Mouse (Mus musculus) CD4-positive, CD25-positive, alpha-beta regulatory T cell, adult 2 months (primary cell): ENCODE data around the gene Ptprs.

Experiments used
- DNase-seq: peaks from one replicate; pipeline ENCODE4 v3.0.0-alpha.2; 2012; ENCODE audit warnings: low read depth, low spot score

The Ptprs gene

DNA sequence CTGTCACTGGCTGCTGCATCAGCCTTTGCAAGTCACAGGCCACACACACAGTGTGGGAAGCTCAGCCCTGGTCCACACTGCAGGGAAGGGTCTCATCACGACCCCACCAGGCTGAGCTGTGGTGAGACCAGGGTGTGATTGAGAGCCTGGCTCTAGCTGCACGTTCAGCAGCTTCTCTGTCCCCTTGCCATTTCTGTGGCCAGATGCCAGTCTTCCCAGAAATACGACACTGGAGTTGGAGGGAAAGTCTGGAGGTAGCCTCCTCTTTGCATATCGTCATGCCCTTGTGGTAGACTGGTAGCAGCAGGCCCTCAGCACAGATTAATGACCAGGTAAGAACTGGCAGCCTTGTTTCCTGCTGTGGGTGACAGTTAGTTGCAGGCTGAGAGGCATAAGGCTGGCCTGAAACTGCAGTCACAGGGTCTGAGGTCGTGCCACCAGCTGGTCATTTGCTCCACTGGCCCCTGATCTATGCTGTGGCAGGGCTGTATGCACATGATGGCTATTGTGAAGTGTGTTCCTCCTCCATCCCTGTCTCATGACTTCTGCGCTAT lies 96.9 kb downstream of the Ptprs start:
- DNase-seq = no peak

- no peak for DNase-seq
Observed at GRCm38 (mm10) chr17:56374851-56375250, 101.4 kb downstream of the Ptprs start.

DNA sequence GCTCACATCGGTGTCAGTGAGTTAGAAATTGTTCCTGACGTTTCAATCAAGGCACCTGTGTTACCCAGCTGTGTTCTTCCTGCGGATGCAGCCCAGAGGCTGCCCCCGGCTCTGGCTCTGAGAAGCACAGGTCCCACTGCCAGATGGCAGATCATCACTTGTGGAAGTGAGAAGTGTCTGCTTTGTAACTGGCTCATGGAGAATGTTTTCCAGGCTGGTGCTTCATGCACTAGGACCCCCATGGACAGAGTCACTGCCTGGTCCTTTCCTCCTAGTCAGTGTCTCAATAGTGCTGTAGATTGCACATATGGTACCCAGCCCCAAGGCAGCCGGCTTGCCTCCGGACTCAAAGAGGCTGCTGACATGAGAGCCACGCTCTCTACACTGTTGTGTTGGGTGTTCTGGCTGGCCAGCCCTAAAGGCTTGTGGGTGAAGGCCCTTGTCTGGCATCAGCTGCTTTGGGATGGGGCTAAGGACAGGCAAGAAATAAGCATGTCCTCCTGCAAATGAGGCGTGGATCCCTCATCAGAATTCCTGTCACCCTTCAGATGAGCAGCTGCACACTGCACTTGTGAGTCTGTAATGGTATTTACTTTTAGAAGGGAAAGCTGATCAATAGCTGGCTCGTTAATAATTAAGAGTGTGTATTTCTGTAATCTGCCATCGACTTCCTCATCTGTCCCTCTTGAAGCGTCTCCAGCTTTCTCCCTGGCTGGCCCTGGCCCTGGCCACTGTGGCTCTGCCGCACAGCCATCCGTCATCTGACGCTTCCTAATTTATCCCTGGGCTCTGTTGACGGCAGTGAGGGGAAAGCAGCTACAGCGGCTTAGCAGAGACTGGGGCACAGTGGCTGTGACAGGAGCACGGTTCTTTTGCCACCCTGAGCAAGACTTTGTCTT lies 102.9 kb downstream of the Ptprs start:
- DNase-seq = no peak

GRCm38 (mm10) chr17:56372109-56372508 lies 104.2 kb downstream of the Ptprs start:
- DNase-seq = no peak

DNA sequence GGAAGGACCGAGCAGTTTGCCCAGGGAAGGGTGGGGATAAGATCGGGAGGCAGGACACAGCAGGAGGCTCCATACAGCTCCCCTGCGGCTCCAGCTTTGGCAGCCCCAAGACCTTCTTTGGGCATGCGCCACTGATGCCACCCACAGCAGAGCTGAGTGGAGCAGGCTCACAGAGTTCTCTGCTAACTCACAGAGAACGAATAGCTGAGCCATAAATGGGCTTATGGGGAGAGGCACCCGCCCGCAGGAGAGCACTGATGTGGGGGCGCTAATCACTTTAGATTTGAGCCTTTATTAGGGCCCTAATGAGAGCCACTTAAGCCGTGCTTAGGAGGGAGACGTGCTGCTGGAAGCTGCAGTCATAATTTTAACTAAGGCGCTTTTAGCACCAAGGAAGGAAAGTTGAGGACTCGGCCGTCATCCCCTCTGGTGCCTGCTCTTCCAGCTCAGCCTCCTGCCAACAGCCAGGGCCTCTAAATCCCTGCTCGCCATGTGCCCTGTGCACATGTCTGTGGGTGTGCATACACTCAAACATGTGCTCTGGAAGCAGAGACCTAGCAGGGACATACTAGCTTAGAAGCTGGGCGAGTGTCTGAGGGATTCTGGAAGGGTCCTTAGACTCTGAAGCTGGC lies 105.1 kb downstream of the Ptprs start:
- DNase-seq = no peak

- no peak for DNase-seq
Observed at GRCm38 (mm10) chr17:56370090-56370489, 106.2 kb downstream of the Ptprs start.

DNA sequence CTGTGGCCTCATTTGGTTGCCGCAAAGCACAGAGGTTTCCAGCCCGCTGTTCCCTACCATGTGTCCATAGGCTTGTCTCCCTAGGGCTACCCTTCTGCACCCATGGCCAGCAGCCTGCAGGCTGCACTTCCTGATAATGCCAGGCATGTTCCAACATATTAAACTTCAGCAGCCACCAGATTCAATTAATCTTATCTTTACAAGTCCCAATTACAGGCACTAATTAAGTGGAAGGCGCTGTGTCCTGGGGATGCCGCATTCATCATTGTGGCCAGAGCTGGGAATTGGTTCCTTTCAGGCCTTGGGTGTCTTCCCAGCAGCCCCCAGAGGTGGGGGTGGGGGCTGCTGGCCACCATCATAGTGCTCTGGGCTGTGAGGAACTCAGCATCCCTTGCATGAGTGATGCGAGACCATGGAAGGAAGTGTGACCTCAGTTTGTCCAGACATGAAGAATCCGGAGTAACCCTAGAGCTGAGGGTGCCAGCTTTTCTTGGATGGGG lies 107.9 kb downstream of the Ptprs start:
- DNase-seq = no peak

- DNase-seq = no peak
Observed at GRCm38 (mm10) chr17:56365791-56366673, 110.3 kb downstream of the Ptprs start.
